Mouse (Mus musculus): ENCODE results near the gene Ly6g5c. TPM values are rescaled to one million over a fixed set of nuclear protein-coding genes. Genes with fewer than 3 reads are reported as not detected.
A peak's percentile ranks its signal among the peaks of the same experiment; 100 is the strongest.

The Ly6g5c gene
- total RNA-seq, 4 experiments from 2014 or later = not detected

GRCm38 (mm10) chr17:35080710-35081109 is 27.4 kb upstream of the Ly6g5c start:
- DNase-seq (ENCODE audit: low spot score in 2 of 2) = no peak

- DNase-seq (ENCODE audit: low spot score in 2 of 2) = no peak
Observed at GRCm38 (mm10) chr17:35082841-35083576, 25.1 kb upstream of the Ly6g5c start.

GRCm38 (mm10) chr17:35083929-35084497 is 24.1 kb upstream of the Ly6g5c start:
- no peak for DNase-seq (ENCODE audit: low spot score in 2 of 2)

- no peak for DNase-seq (ENCODE audit: low spot score in 2 of 2)
Observed at GRCm38 (mm10) chr17:35085208-35085865, 22.7 kb upstream of the Ly6g5c start, which contains the start of gene Ly6g6f. Ly6g6f (minus strand) TSS chr17:35085610.

DNA sequence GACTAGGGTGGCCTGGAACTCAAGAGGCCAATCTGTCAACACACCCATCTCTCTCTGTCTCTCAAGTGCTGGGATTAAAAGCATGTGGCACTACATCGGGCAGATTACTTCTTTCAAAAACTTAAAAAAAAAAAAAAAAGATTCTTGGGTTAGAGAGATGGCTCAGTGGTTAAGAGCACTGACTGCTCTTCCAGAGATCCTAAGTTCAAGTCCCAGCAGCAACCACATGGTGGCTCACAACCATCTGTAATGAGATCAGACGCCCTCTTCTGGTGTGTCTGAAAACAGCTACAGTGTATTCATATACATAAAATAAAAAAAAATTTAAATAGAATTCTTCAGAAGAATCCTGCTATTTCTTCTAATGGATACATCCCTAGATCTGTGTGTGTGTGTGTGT is 19.9 kb upstream of the Ly6g5c start:
- no peak for DNase-seq (ENCODE audit: low spot score in 2 of 2)

DNA sequence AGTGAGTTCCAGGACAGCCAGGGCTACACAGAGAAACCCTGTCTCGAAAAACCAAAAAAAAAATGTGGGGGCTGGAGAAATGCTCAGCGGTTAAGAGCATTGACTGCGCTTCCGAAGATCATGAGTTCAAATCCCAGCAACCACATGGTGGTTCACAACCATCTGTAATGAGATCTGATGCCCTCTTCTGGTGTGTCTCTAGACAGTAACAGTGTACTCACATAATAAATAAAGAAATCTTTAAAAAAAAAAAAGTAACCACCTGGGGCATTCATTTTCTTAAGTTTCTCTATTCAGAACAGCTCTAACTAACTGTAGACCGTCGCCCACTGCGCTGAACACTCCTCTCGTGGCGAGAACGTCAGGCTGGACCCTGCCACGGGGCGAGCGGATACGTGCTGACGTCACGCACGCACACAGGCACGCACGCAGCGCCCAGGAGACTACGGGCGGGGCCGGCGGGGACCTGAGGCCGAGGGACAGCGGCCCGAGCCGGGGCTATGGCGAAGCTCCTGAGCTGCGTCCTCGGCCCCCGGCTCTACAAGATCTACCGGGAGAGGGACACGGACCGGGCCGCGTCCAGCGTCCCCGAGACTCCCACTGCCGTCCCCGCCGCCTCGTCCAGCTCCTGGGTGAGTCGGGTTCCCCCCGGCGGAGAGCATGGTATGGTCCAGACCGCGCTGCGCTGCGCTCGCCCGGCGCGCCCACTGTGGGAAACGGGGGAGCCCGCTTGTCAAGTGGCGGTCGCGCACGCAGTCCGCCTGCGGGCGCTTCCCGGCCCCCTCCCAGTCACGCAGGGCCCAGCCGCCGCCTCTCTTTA is 19.0 kb upstream of the Ly6g5c start, which contains the start of gene Abhd16a:
Gene Abhd16a (plus strand): TSS at position 439 of the 820 bp plus-strand sequence.
- peak; percentile 91 to 95 for DNase-seq (ENCODE audit: low spot score in 2 of 2)

GRCm38 (mm10) chr17:35090166-35090932 is 17.7 kb upstream of the Ly6g5c start:
- no peak for DNase-seq (ENCODE audit: low spot score in 2 of 2)

GRCm38 (mm10) chr17:35092403-35093198 is 15.5 kb upstream of the Ly6g5c start:
- DNase-seq (ENCODE audit: low spot score in 2 of 2) = no peak

DNA sequence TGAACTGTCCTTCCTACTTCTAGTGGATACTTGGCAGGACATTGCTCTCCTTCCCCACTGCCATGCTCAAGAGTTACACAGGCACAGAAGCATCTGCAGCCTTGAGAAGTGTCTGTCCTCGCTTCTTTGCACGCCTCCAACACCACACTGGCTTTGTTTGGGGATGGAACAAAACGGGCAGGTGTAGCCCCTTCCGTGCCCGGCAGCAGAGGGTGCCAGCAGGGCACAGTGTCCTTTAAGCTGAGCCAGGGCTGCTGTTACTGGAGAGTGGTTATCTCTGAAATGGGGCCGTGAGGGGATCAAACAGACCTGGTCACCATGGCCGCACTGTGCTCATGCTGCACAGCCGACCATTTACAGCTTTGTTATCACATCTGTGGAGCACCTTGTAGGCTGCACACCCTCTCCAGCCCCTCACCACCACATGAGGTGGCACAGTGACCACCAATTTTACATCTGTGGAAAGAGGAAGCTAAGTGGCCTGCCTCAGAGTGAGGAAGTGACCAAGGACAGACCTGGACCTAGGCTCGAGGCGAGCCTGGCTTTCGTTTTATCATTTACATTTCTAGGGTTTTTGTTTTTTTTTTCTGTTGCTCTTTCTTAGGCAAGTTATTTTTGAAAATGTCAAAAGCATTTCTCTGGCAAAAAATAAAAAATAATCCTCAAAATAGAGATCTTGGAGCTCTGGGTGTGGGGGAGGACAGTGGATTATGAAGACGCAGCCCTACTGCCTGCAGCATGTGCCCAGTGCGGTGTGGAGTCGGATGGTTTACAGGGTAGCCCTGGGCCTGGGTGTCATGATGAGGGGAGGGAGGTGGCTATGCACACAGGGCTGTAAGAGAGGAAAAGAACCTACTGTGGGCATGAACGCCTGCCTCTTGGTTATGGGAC is 13.4 kb upstream of the Ly6g5c start:
- DNase-seq (ENCODE audit: low spot score in 2 of 2) = no peak

GRCm38 (mm10) chr17:35096597-35096996 is 11.5 kb upstream of the Ly6g5c start:
- no peak for DNase-seq (ENCODE audit: low spot score in 2 of 2)

GRCm38 (mm10) chr17:35097164-35097655 is 10.9 kb upstream of the Ly6g5c start:
- peak in 1 of 2 experiments; percentile 31 for DNase-seq (ENCODE audit: low spot score in 2 of 2)

- DNase-seq (ENCODE audit: low spot score in 2 of 2) = no peak
Observed at GRCm38 (mm10) chr17:35100196-35100765, 7.8 kb upstream of the Ly6g5c start.

DNA sequence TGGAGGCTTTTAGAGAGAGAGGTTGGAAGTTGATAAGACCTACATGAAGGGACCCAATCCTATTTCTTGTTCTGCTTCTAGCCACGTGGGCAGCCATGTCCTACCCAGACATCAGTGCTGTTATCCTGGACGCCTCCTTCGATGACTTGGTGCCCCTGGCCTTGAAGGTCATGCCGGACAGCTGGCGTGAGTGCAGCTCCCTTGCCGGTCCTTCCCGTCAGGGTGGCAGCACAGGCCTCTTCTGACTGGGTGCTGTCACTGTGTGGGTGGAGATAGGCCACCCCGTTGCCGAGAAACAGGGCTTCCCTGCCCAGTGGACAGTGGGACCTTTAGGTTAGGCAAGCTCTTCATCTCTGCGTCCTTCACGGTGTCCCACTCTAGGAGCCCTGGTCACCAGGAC is 6.9 kb upstream of the Ly6g5c start:
- no peak for DNase-seq (ENCODE audit: low spot score in 2 of 2)

GRCm38 (mm10) chr17:35102299-35102698 is 5.8 kb upstream of the Ly6g5c start:
- DNase-seq (ENCODE audit: low spot score in 2 of 2) = no peak

- DNase-seq (ENCODE audit: low spot score in 2 of 2) = no peak
Observed at GRCm38 (mm10) chr17:35103221-35103690, 4.8 kb upstream of the Ly6g5c start.

- no peak for DNase-seq (ENCODE audit: low spot score in 2 of 2)
Observed at GRCm38 (mm10) chr17:35104079-35104478, 4.0 kb upstream of the Ly6g5c start.

- DNase-seq (ENCODE audit: low spot score in 2 of 2) = no peak
Observed at GRCm38 (mm10) chr17:35104754-35105153, 3.3 kb upstream of the Ly6g5c start.

GRCm38 (mm10) chr17:35105740-35106389 is 2.2 kb upstream of the Ly6g5c start:
- DNase-seq (ENCODE audit: low spot score in 2 of 2) = no peak
